Mouse (Mus musculus) embryonic stem cell, embryonic (primary cell): ENCODE measurements around the gene Tceanc2.

ENCODE experiments used
- CTCF ChIA-PET, 4 experiments: fragments of 300-600 bp in 2 of 4; fragments of 350-600 bp in 2 of 4; sonication (Branson Sonifier 250); formaldehyde crosslinking; loops; one replicate each; lab custom pipeline; 2022; ENCODE audit warnings: inconsistent platforms in 2 of 4; lab: Charles Lee
- POLR2A ChIA-PET, 4 experiments: fragments of 300-600 bp in 2 of 4; fragments of 350-600 bp in 2 of 4; sonication (Branson Sonifier 250); formaldehyde crosslinking; loops; one replicate each; lab custom pipeline; 2022; ENCODE audit warnings: antibody characterized with exemption in 4 of 4, inconsistent platforms in 1 of 4; lab: Charles Lee

Tceanc2 gene

GRCm38 (mm10) chr4:107152571-107152970 is 26.3 kb downstream of the Tceanc2 start:
- POLR2A ChIA-PET: interaction anchor here in 2 of 4 experiments (0.6 to 1.3 kb wide), 3 partner anchors 105 to 240 kb away, joined by 3 to 4 read pairs (median 3); no protein-coding TSS in a partner anchor
- CTCF ChIA-PET: interaction anchor here in 1 of 4 experiments (0.6 kb wide), 1 partner anchor 22 kb away, joined by 4 read pairs; no protein-coding TSS in a partner anchor

- ChIA-PET CTCF (interaction anchor here in 1 of 4 experiments (1.2 kb wide), 1 partner anchor 13 kb away, joined by 3 read pairs; no protein-coding TSS in a partner anchor), POLR2A (interaction anchor here in 2 of 4 experiments (0.7 to 1.6 kb wide), 2 partner anchors 12 to 428 kb away, joined by 4 to 7 read pairs; no protein-coding TSS in a partner anchor)
Observed at GRCm38 (mm10) chr4:107150991-107151390, 27.9 kb downstream of the Tceanc2 start.

- CTCF ChIA-PET: interaction anchor here in 1 of 4 experiments (0.6 kb wide), 1 partner anchor 640 kb away, joined by 4 read pairs; no protein-coding TSS in a partner anchor
- POLR2A ChIA-PET: interaction anchor here in 1 of 4 experiments (0.7 to 1.6 kb wide), 3 partner anchors 18 to 330 kb away, joined by 3 to 5 read pairs (median 3); partner anchors contain the start of gene Tmem59
Observed at GRCm38 (mm10) chr4:107143511-107143910, 35.4 kb downstream of the Tceanc2 start.

GRCm38 (mm10) chr4:107139836-107140631 is 38.9 kb downstream of the Tceanc2 start:
- ChIA-PET POLR2A (interaction anchor here in 2 of 4 experiments (0.9 to 1.4 kb wide), 4 partner anchors 12 to 300 kb away, joined by 3 to 4 read pairs (median 3); no protein-coding TSS in a partner anchor), CTCF (interaction anchor here in 1 of 4 experiments (0.5 to 1.7 kb wide), 3 partner anchors 11 to 468 kb away, joined by 3 to 5 read pairs (median 3); no protein-coding TSS in a partner anchor)

GRCm38 (mm10) chr4:107138948-107139835 is 39.7 kb downstream of the Tceanc2 start:
- CTCF ChIA-PET: interaction anchor here in 2 of 4 experiments (0.5 to 1.7 kb wide), 6 partner anchors 8 to 543 kb away, joined by 3 to 5 read pairs (median 4); no protein-coding TSS in a partner anchor
- POLR2A ChIA-PET: interaction anchor here in 2 of 4 experiments (0.6 to 1.5 kb wide), 8 partner anchors 11 to 300 kb away, joined by 3 to 7 read pairs (median 3); no protein-coding TSS in a partner anchor

- POLR2A ChIA-PET: interaction anchor here in 1 of 4 experiments (0.5 to 1.1 kb wide), 2 partner anchors 29 to 520 kb away, joined by 3 to 4 read pairs; no protein-coding TSS in a partner anchor
- CTCF ChIA-PET: interaction anchor here in 1 of 4 experiments (0.9 kb wide), 1 partner anchor 27 kb away, joined by 3 read pairs; no protein-coding TSS in a partner anchor
Observed at GRCm38 (mm10) chr4:107136531-107136930, 42.4 kb downstream of the Tceanc2 start.

- POLR2A ChIA-PET: interaction anchor here in 2 of 4 experiments (0.6 to 1.1 kb wide), 3 partner anchors 12 to 78 kb away, joined by 3 to 4 read pairs (median 3); no protein-coding TSS in a partner anchor
- CTCF ChIA-PET: interaction anchor here in 1 of 4 experiments (2.3 kb wide), 1 partner anchor 14 kb away, joined by 6 read pairs; no protein-coding TSS in a partner anchor
Observed at GRCm38 (mm10) chr4:107135663-107136062, 43.3 kb downstream of the Tceanc2 start.

GRCm38 (mm10) chr4:107134891-107135290 is 44.0 kb downstream of the Tceanc2 start:
- CTCF ChIA-PET: interaction anchor here in 1 of 4 experiments (2.3 kb wide), 1 partner anchor 14 kb away, joined by 6 read pairs; no protein-coding TSS in a partner anchor
- POLR2A ChIA-PET: interaction anchor here in 2 of 4 experiments (0.7 to 1.6 kb wide), 5 partner anchors 9 to 1012 kb away, joined by 3 to 5 read pairs (median 3); no protein-coding TSS in a partner anchor

GRCm38 (mm10) chr4:107130534-107130933 is 48.4 kb downstream of the Tceanc2 start:
- POLR2A ChIA-PET: interaction anchor here in 1 of 4 experiments (0.7 to 2.5 kb wide), 4 partner anchors 23 to 287 kb away, joined by 3 to 5 read pairs (median 4); partner anchors contain the start of gene Tmem59
- CTCF ChIA-PET: interaction anchor here in 1 of 4 experiments (0.5 kb wide), 1 partner anchor 22 kb away, joined by 4 read pairs; no protein-coding TSS in a partner anchor

- CTCF ChIA-PET: interaction anchor here in 1 of 4 experiments (1.4 kb wide), 1 partner anchor 10 kb away, joined by 5 read pairs; no protein-coding TSS in a partner anchor
- POLR2A ChIA-PET: interaction anchor here in 1 of 4 experiments (1.2 to 2.5 kb wide), 2 partner anchors 34 to 49 kb away, joined by 3 to 5 read pairs; partner anchors contain the start of gene Tmem59
Observed at GRCm38 (mm10) chr4:107129373-107129772, 49.5 kb downstream of the Tceanc2 start.

- ChIA-PET CTCF (interaction anchor here in 2 of 4 experiments (0.5 to 1.4 kb wide), 4 partner anchors 12 to 328 kb away, joined by 3 to 5 read pairs (median 3); no protein-coding TSS in a partner anchor), POLR2A (interaction anchor here in 3 of 4 experiments (0.6 to 1.3 kb wide), 9 partner anchors 11 to 301 kb away, joined by 3 to 4 read pairs (median 3); partner anchors contain the start of genes Cdcp2 (in 1 of the 3), Cyb5rl (in 1 of the 3) and Tmem59 (in 1 of the 3))
Observed at GRCm38 (mm10) chr4:107127901-107128669, 50.8 kb downstream of the Tceanc2 start.

- CTCF ChIA-PET: interaction anchor here in 3 of 4 experiments (0.6 to 1.2 kb wide), 4 partner anchors 327 to 976 kb away, joined by 3 to 4 read pairs (median 3); no protein-coding TSS in a partner anchor
- POLR2A ChIA-PET: interaction anchor here in 2 of 4 experiments (0.9 to 1.4 kb wide), 3 partner anchors 10 to 51 kb away, joined by 3 to 4 read pairs (median 3); partner anchors contain the start of gene Tmem59 (in 1 of the 2)
Observed at GRCm38 (mm10) chr4:107126891-107127524, 51.9 kb downstream of the Tceanc2 start.

- ChIA-PET POLR2A (interaction anchor here in 2 of 4 experiments (0.5 to 1.4 kb wide), 4 partner anchors 8 to 52 kb away, joined by 3 read pairs; partner anchors contain the start of gene Tmem59 (in 1 of the 2)), CTCF (interaction anchor here in 1 of 4 experiments (0.9 kb wide), 1 partner anchor 975 kb away, joined by 3 read pairs; no protein-coding TSS in a partner anchor)
Observed at GRCm38 (mm10) chr4:107126389-107126788, 52.5 kb downstream of the Tceanc2 start.

- CTCF ChIA-PET: interaction anchor here in 1 of 4 experiments (1.0 kb wide), 1 partner anchor 38 kb away, joined by 3 read pairs; no protein-coding TSS in a partner anchor
- POLR2A ChIA-PET: no interaction called here
Observed at GRCm38 (mm10) chr4:107125101-107125500, 53.8 kb downstream of the Tceanc2 start.

- ChIA-PET CTCF (interaction anchor here in 3 of 4 experiments (0.8 to 1.0 kb wide), 4 partner anchors 26 to 138 kb away, joined by 3 read pairs; no protein-coding TSS in a partner anchor), POLR2A (interaction anchor here in 3 of 4 experiments (0.5 to 1.6 kb wide), 9 partner anchors 12 to 249 kb away, joined by 3 to 5 read pairs (median 3); partner anchors contain the start of gene Tmem59 (in 1 of the 3))
Observed at GRCm38 (mm10) chr4:107124376-107124775, 54.5 kb downstream of the Tceanc2 start.
